Mouse (Mus musculus) heart, postnatal 0 days (tissue): ENCODE data around the gene Hspb1. TPM values are rescaled to one million over a fixed set of nuclear protein-coding genes. Genes with fewer than 3 reads are reported as not detected.

Source experiments
- ATAC-seq: fragments of 200-750 bp; cut with Nextera tagmentation; 2 replicates; pipeline ENCODE4 v1.8.0; 2017; ENCODE audit warnings: low read depth, moderate number of reproducible peaks, moderate library complexity; ENCODE audit not compliant: insufficient read depth
- DNase-seq: peaks from one replicate; pipeline ENCODE4 v3.0.0-alpha.2; 2016; ENCODE audit warnings: low spot score
- H3K27ac ChIP-seq: fragments of 300-500 bp; sonication (generic); 2 replicates; pipeline ENCODE4 v1.5.1; 2014; ENCODE audit warnings: low read depth, mild to moderate bottlenecking
- H3K27me3 ChIP-seq: fragments of 300-500 bp; sonication (generic); 2 replicates; pipeline ENCODE4 v1.6.1; 2014; ENCODE audit warnings: low read length, mixed read lengths; ENCODE audit not compliant: control insufficient read depth, insufficient read depth
- H3K36me3 ChIP-seq: fragments of 300-500 bp; sonication (generic); replicated peaks from 2 replicates; pipeline ENCODE4 v1.6.1; 2014; ENCODE audit warnings: low read length, mixed read lengths; ENCODE audit not compliant: control insufficient read depth, insufficient read depth
- H3K4me1 ChIP-seq: fragments of 300-500 bp; sonication (generic); 2 replicates; pipeline ENCODE4 v1.6.1; 2014; ENCODE audit warnings: antibody characterized with exemption; ENCODE audit not compliant: control insufficient read depth, insufficient read depth
- H3K4me2 ChIP-seq: fragments of 300-500 bp; sonication (generic); 2 replicates; pipeline ENCODE4 v1.6.1; 2014; ENCODE audit warnings: low read depth, mild to moderate bottlenecking, low read length, moderate library complexity
- H3K4me3 ChIP-seq: fragments of 300-500 bp; sonication (generic); 2 replicates; pipeline ENCODE4 v1.5.1; 2014; ENCODE audit warnings: low read depth, low read length
- H3K9ac ChIP-seq: fragments of 300-500 bp; sonication (generic); replicated peaks from 2 replicates; pipeline ENCODE4 v1.6.1; 2014; ENCODE audit warnings: low read depth, low read length, mixed read lengths
- H3K9me3 ChIP-seq: fragments of 300-500 bp; sonication (generic); replicated peaks from 2 replicates; pipeline ENCODE4 v1.6.1; 2016; ENCODE audit warnings: low read length; ENCODE audit not compliant: control insufficient read depth
- CTCF ChIP-seq: IDR thresholded peaks from 2 replicates; pipeline ENCODE4 v1.5.1; 2016; ENCODE audit warnings: antibody characterized with exemption, control low read depth, low read depth
- EP300 ChIP-seq: IDR thresholded peaks from 2 replicates; pipeline ENCODE4 v1.6.1; 2016; ENCODE audit warnings: antibody characterized with exemption, low read depth
- WGBS: fragments of 180-500 bp; shearing (Covaris S2); extraction: QIAGEN DNeasy Blood & Tissue Kit; methylation state at CpG from one replicate; pipeline ENCODE4 v1.1.7; 2014; 5-methylcytosine and 5-hydroxymethylcytosine counted together
- polyA plus RNA-seq: library from polyadenylated mRNA; unstranded; fragments of >200 nt; fragmentation: Nextera tagmentation; extraction: Ambion mirVana; gene quantifications from 2 replicates; pipeline ENCODE4 v1.2.1, GENCODE M21; 2015
- total RNA-seq: library from RNA; depleted of rRNA; stranded (reverse); fragments of >200 nt; gene quantifications from 2 replicates; pipeline ENCODE4 v1.2.3, GENCODE M21; 2014; ENCODE audit warnings: low replicate concordance

Hspb1 gene
- total and polyA plus RNA-seq, 2 experiments from 2014 or later = 1,039 to 1,316 TPM

DNA sequence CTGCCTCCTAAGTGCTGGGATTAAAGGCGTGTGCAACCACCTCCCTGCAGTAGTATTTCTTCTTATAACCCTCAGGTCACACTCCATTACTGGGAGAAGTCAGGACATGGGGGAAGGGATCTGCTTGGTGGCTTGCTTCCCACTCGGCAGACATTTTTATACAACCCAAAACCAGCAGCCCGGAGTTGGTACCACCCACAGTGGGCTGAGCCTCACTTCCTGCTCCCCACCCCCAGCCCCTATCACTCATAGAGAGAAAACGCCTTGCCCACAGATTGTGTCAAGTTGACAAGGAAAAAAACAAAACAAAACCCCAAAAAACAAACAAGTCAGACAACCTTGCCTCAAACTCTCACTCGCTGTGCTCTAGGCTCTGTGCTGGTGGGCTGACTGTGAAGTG is 25.5 kb downstream of the Hspb1 start:
- WGBS = 54% methylated on average over 5 of the region's 5 CpGs
- no peaks in the 10 kb centered on the region for H3K27me3 ChIP-seq
- peaks cover 37% of the 10 kb centered on the region for H3K36me3 ChIP-seq
- H3K27ac ChIP-seq = peak overlapping the region; percentile 96
- no peak for DNase-seq
- TF ChIP-seq EP300 (no peak), CTCF (no peak)
- ATAC-seq = no peak
- peaks cover 46% of the 10 kb centered on the region for H3K4me1 ChIP-seq
- no peak overlapping the region for H3K9ac ChIP-seq
- no peaks in the 10 kb centered on the region for H3K9me3 ChIP-seq
- no peak overlapping the region for H3K4me2 ChIP-seq
- H3K4me3 ChIP-seq = no peak overlapping the region

DNA sequence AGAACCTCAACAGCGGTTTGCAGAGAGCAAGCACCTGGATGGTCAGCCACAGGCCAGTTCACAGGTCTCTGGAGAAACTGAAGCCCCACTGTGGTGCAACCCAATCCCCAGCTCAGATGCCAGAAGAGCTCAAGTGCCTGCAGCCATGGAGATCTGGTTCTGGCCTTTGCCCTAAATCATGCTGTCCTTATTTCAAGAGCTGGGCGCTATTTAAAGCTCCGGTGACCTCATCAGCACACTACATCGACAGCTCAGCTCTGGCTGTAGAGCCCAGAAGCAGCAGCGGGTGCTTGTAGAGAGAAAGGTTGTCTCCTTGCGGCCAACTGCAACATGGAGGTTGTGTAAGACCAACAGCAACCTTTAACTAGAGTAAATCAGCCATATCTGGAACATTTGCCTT is 26.4 kb downstream of the Hspb1 start:
- Histone ChIP-seq H3K9ac (no peak overlapping the region), H3K9me3 (no peaks in the 10 kb centered on the region), H3K4me2 (0 out of 2 replicates have a peak overlapping the region, but pooled peaks have one; percentile 33), H3K27ac (peak overlapping the region; percentile 96), H3K27me3 (no peaks in the 10 kb centered on the region), H3K4me1 (peaks cover 46% of the 10 kb centered on the region), H3K36me3 (peaks cover 41% of the 10 kb centered on the region), H3K4me3 (no peak overlapping the region)
- peak; percentile 59; the same call in 1 of the 2 replicates for TF ChIP-seq EP300
- peak; percentile 33; the same call in 1 of the 2 replicates for TF ChIP-seq CTCF
- WGBS = 24% methylated on average over 6 of the region's 6 CpGs
- peak; percentile 94 for ATAC-seq
- peak; percentile 93 for DNase-seq

DNA sequence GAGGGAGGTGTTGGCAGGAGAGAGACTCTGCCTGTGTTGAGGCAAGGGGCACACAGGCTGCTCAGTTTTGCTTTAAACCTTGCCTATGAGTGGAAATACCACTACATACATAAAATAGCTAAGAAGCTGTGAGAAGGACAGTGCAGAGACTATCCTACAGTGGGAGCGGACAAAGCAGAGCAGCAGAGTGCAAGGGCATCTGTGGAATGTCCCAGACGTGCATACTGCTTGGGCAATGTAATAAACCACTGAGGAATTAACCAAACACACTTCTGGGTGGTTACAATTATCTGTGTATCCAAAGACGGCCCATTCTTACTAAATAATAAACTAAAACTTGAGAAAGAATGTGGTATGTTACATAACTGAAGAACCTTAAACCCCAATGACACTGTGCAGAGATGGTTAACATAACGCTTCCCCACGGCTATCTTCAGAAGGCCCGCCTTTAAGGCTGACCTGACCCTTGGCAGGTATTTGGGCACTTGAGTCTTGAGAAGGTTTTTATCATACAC is 28.4 kb downstream of the Hspb1 start:
- H3K27ac ChIP-seq = peak overlapping the region; percentile 96

DNA sequence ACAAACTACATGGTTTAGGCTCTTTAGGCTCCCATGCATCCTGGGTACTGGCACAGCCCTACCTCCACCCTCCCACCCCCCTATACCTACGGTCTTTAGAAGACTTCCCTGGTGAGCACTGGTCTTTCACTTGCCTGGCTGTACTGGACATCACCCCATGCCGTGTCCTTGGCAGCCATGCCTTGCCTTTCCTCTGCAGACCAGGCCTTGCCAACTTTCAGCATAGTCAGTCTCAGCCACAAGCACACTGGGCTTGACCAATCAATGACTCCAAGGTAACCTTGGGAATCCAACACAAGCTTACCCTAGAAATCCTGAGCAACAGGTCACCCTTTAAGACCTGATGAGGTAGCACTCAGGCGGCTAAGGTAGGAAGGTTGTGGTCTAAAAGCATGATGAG is 28.9 kb downstream of the Hspb1 start:
- TF ChIP-seq EP300 = no peak
- TF ChIP-seq CTCF = no peak
- no peak overlapping the region for H3K4me3 ChIP-seq
- ATAC-seq (no peak), DNase-seq (no peak)
- H3K9me3 ChIP-seq = no peaks in the 10 kb centered on the region
- peaks cover 45% of the 10 kb centered on the region for H3K4me1 ChIP-seq
- H3K36me3 ChIP-seq = peaks cover 38% of the 10 kb centered on the region
- H3K9ac ChIP-seq = no peak overlapping the region
- H3K27ac ChIP-seq = peak overlapping the region; percentile 96
- WGBS = 70% methylated on average over 3 of the region's 3 CpGs
- H3K4me2 ChIP-seq = no peak overlapping the region
- no peaks in the 10 kb centered on the region for H3K27me3 ChIP-seq

More for the DNA sequence above, 28.4 kb downstream of the Hspb1 start:
- 56% methylated on average over 6 of the region's 6 CpGs for WGBS
- ATAC-seq (no peak), DNase-seq (no peak)
- Histone ChIP-seq H3K27me3 (no peaks in the 10 kb centered on the region), H3K4me3 (no peak overlapping the region), H3K4me1 (peaks cover 46% of the 10 kb centered on the region), H3K9me3 (no peaks in the 10 kb centered on the region), H3K4me2 (no peak overlapping the region), H3K9ac (no peak overlapping the region), H3K36me3 (peaks cover 38% of the 10 kb centered on the region)
- TF ChIP-seq EP300 = no peak
- TF ChIP-seq CTCF = no peak

DNA sequence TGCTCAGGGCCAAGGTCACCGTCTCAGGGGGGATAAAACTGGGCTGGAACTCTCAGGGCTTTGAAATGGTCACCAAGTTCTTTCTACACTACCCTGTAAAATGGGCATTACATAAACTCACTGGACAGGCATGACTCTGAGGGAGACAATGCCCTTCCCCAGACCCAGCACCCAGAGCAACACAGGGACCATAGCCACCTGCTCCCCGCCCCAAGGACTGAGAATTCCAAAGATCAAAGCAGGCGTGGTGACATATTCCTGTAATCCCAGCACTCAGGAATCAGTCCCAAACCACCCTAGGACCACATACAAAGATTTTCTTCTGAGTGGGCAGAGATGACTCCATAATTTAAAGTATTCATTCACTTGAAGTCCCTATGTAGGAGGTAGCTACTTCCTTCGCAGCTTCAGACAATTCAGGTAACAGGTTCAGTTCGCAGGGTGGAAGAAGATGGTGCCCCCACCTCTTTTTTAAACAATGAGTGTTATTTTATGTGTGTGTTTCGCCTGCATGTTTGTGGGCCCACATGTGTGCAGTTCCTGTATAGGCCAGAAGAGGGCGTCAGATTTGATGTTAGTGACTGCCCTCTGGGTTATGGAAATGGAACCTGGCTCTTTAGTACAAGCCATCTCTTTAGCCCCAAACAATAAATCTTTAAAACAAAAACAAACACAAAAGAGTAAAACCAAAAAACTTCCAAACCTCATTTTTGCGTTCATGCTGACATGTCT is 29.8 kb downstream of the Hspb1 start:
- DNase-seq = no peak

More for the DNA sequence above, 29.8 kb downstream of the Hspb1 start:
- Histone ChIP-seq H3K27me3 (no peaks in the 10 kb centered on the region), H3K4me1 (peaks cover 37% of the 10 kb centered on the region), H3K9me3 (no peaks in the 10 kb centered on the region), H3K4me2 (no peak overlapping the region), H3K9ac (no peak overlapping the region), H3K4me3 (no peak overlapping the region), H3K36me3 (peaks cover 40% of the 10 kb centered on the region), H3K27ac (peak overlapping the region; percentile 96)
- TF ChIP-seq EP300 = no peak
- peak; percentile 34; the same call in 1 of the 2 replicates for TF ChIP-seq CTCF
- ATAC-seq = no peak
- WGBS = 86% methylated on average over 8 of the region's 8 CpGs
